Comparison of ENCODE assay signal across 8 mouse cellular contexts in genomic region chr1:143739361-143740350, GRCm38 (mm10). TPM values are rescaled to one million over a fixed set of nuclear protein-coding genes. Genes with fewer than 3 reads are reported as not detected.
DNase-seq lines count a peak whose midpoint lies in the region; ATAC-seq lines count a peak whose summit lies in the region.

No protein-coding gene starts in this region.

- H3K27me3 ChIP-seq in forebrain, embryonic 11.5 days (ENCODE audit: control insufficient read depth, insufficient read depth, low read length), result no peaks in the 10 kb centered on the region
- no peaks in the 10 kb centered on the region for H3K27me3 ChIP-seq in heart, embryonic 16.5 days (ENCODE audit: control insufficient read depth, insufficient read depth, low read length)
- H3K27me3 ChIP-seq in liver, embryonic 15.5 days, result no peaks in the 10 kb centered on the region
- no peaks in the 10 kb centered on the region for H3K27me3 ChIP-seq in neural tube, embryonic 12.5 days (replicated peaks)

- H3K4me3 ChIP-seq in forebrain, embryonic 11.5 days (ENCODE audit: low read depth, low read length), result peak overlapping the region; percentile 70
- H3K4me3 ChIP-seq in heart, embryonic 16.5 days (ENCODE audit: low read length), result peak overlapping the region; percentile 79
- H3K4me3 ChIP-seq in liver, embryonic 15.5 days (replicated peaks), result peak overlapping the region; percentile 86
- peak overlapping the region; percentile 74 for H3K4me3 ChIP-seq in neural tube, embryonic 12.5 days

- peak overlapping the region; percentile 74 for H3K4me2 ChIP-seq in forebrain, embryonic 11.5 days (ENCODE audit: low read depth, low read length, severe bottlenecking)
- peak overlapping the region; percentile 76 for H3K4me2 ChIP-seq in heart, embryonic 16.5 days (ENCODE audit: low read depth, low read length)
- peak overlapping the region; percentile 86 for H3K4me2 ChIP-seq in liver, embryonic 15.5 days
- peak overlapping the region; percentile 75 for H3K4me2 ChIP-seq in neural tube, embryonic 12.5 days (replicated peaks)

- peaks cover 14% of the 10 kb centered on the region for H3K4me1 ChIP-seq in forebrain, embryonic 11.5 days (replicated peaks; ENCODE audit: control insufficient read depth, insufficient read depth, low read length)
- H3K4me1 ChIP-seq in heart, embryonic 16.5 days (ENCODE audit: control insufficient read depth, insufficient read depth, low read length), result peaks cover 7% of the 10 kb centered on the region
- peaks cover 41% of the 10 kb centered on the region for H3K4me1 ChIP-seq in liver, embryonic 15.5 days (replicated peaks)
- H3K4me1 ChIP-seq in neural tube, embryonic 12.5 days, result no peaks in the 10 kb centered on the region

- WGBS in forebrain, embryonic 11.5 days, result under 1% methylated on average over 71 of the region's 71 CpGs
- under 1% methylated on average over 70 of the region's 71 CpGs for WGBS in heart, embryonic 16.5 days
- under 1% methylated on average over 71 of the region's 71 CpGs for WGBS in liver, embryonic 15.5 days (ENCODE audit: insufficient replicate concordance)
- 2% methylated on average over 62 of the region's 71 CpGs for WGBS in neural tube, embryonic 12.5 days

- no peaks in the 10 kb centered on the region for H3K9me3 ChIP-seq in forebrain, embryonic 11.5 days (ENCODE audit: control insufficient read depth, low read length)
- no peaks in the 10 kb centered on the region for H3K9me3 ChIP-seq in heart, embryonic 16.5 days (replicated peaks; ENCODE audit: control insufficient read depth, low read length)
- no peaks in the 10 kb centered on the region for H3K9me3 ChIP-seq in liver, embryonic 15.5 days (replicated peaks)
- H3K9me3 ChIP-seq in neural tube, embryonic 12.5 days, result no peaks in the 10 kb centered on the region

- peak overlapping the region; percentile 77 for H3K27ac ChIP-seq in forebrain, embryonic 11.5 days (ENCODE audit: low read depth, low read length)
- H3K27ac ChIP-seq in heart, embryonic 16.5 days (ENCODE audit: low read length), result peak overlapping the region; percentile 87
- peak overlapping the region; percentile 89 for H3K27ac ChIP-seq in liver, embryonic 15.5 days (replicated peaks)
- H3K27ac ChIP-seq in neural tube, embryonic 12.5 days, result peak overlapping the region; percentile 70

- peak; percentile 82 to 86 for DNase-seq in CD8-positive naive resting alpha-beta T cell, adult 2 months (ENCODE audit: low read depth in 2 of 2, low spot score in 2 of 2)
- DNase-seq in c-Kit-positive CD71-positive TER-119-negative erythroid progenitor cells, embryonic 14.5 days (ENCODE audit: low read depth), result peak; percentile 81
- peak; percentile 90 for DNase-seq in forebrain, embryonic 11.5 days (ENCODE audit: low spot score)
- peak; percentile 93 to 97 for DNase-seq in kidney, postnatal 36 days
- peak; percentile 77 for DNase-seq in telencephalon, adult 2 months (ENCODE audit: low read depth, low spot score)

- ATAC-seq in forebrain, embryonic 11.5 days (replicated peaks; ENCODE audit: low FRiP score), result peak; percentile 86
- ATAC-seq in heart, embryonic 16.5 days (replicated peaks; ENCODE audit: extremely low read depth, insufficient read depth, low FRiP score), result peak; percentile 95
- peak; percentile 95 for ATAC-seq in liver, embryonic 15.5 days (ENCODE audit: insufficient read depth)
- peak; percentile 88 for ATAC-seq in neural tube, embryonic 12.5 days (ENCODE audit: low FRiP score, low read depth)

- peak overlapping the region; percentile 87 for H3K9ac ChIP-seq in forebrain, embryonic 11.5 days (ENCODE audit: low read length)
- peak overlapping the region; percentile 87 for H3K9ac ChIP-seq in heart, embryonic 16.5 days (ENCODE audit: low read length)
- peak overlapping the region; percentile 84 for H3K9ac ChIP-seq in liver, embryonic 15.5 days
- H3K9ac ChIP-seq in neural tube, embryonic 12.5 days, result peak overlapping the region; percentile 83

- H3K36me3 ChIP-seq in forebrain, embryonic 11.5 days (ENCODE audit: control insufficient read depth, insufficient read depth, low read length), result peaks cover 3% of the 10 kb centered on the region; the same call in 1 of the 2 replicates
- peaks cover 15% of the 10 kb centered on the region for H3K36me3 ChIP-seq in heart, embryonic 16.5 days (ENCODE audit: control insufficient read depth, insufficient read depth)
- H3K36me3 ChIP-seq in liver, embryonic 15.5 days (replicated peaks), result peaks cover 13% of the 10 kb centered on the region
- peaks cover 18% of the 10 kb centered on the region for H3K36me3 ChIP-seq in neural tube, embryonic 12.5 days

RNA-seq across cellular contexts. Expression of gene Glrx2, which starts 23.5 kb away (rescaled TPM):
- polyA plus RNA-seq in forebrain, embryonic 11.5 days (2014; fragmentation: Nextera tagmentation; extraction: Ambion mirVana), result 90.9 and 99.5 TPM in 2 replicates
- polyA plus RNA-seq in heart, embryonic 16.5 days (2015; fragmentation: Nextera tagmentation; extraction: Ambion mirVana), result 80.8 and 82.3 TPM in 2 replicates
- polyA plus RNA-seq in liver, embryonic 15.5 days (2015; fragmentation: Nextera tagmentation; extraction: Ambion mirVana), result 41.4 and 51.2 TPM in 2 replicates
- polyA plus RNA-seq in neural tube, embryonic 12.5 days (2016; fragmentation: Nextera tagmentation; extraction: Ambion mirVana), result 136 and 138 TPM in 2 replicates

RNA-seq across cellular contexts. Expression of gene Cdc73, which starts 37.0 kb away (rescaled TPM):
- 30.1 and 31.5 TPM in 2 replicates for polyA plus RNA-seq in forebrain, embryonic 11.5 days (2014; fragmentation: Nextera tagmentation; extraction: Ambion mirVana)
- polyA plus RNA-seq in heart, embryonic 16.5 days (2015; fragmentation: Nextera tagmentation; extraction: Ambion mirVana), result 15.6 and 18.0 TPM in 2 replicates
- polyA plus RNA-seq in liver, embryonic 15.5 days (2015; fragmentation: Nextera tagmentation; extraction: Ambion mirVana), result 12.7 and 13.4 TPM in 2 replicates
- polyA plus RNA-seq in neural tube, embryonic 12.5 days (2016; fragmentation: Nextera tagmentation; extraction: Ambion mirVana), result 33.3 and 35.5 TPM in 2 replicates

RNA-seq across cellular contexts. Expression of gene Trove2, which starts 37.2 kb away (rescaled TPM):
- polyA plus RNA-seq in forebrain, embryonic 11.5 days (2014; fragmentation: Nextera tagmentation; extraction: Ambion mirVana), result 42.4 and 50.1 TPM in 2 replicates
- 11.7 and 12.5 TPM in 2 replicates for polyA plus RNA-seq in heart, embryonic 16.5 days (2015; fragmentation: Nextera tagmentation; extraction: Ambion mirVana)
- 1.4 and 1.5 TPM in 2 replicates for polyA plus RNA-seq in liver, embryonic 15.5 days (2015; fragmentation: Nextera tagmentation; extraction: Ambion mirVana)
- polyA plus RNA-seq in neural tube, embryonic 12.5 days (2016; fragmentation: Nextera tagmentation; extraction: Ambion mirVana), result 30.6 and 35.8 TPM in 2 replicates

RNA-seq across cellular contexts. Expression of gene Uchl5, which starts 37.4 kb away (rescaled TPM):
- polyA plus RNA-seq in forebrain, embryonic 11.5 days (2014; fragmentation: Nextera tagmentation; extraction: Ambion mirVana), result 79.6 and 87.8 TPM in 2 replicates
- 74.5 and 94.5 TPM in 2 replicates for polyA plus RNA-seq in heart, embryonic 16.5 days (2015; fragmentation: Nextera tagmentation; extraction: Ambion mirVana)
- polyA plus RNA-seq in liver, embryonic 15.5 days (2015; fragmentation: Nextera tagmentation; extraction: Ambion mirVana), result 66.6 and 68.9 TPM in 2 replicates
- 74.6 and 77.7 TPM in 2 replicates for polyA plus RNA-seq in neural tube, embryonic 12.5 days (2016; fragmentation: Nextera tagmentation; extraction: Ambion mirVana)

Comparison
In these comparisons a context has a peak if more than half of its experiments do, and no peak if none do; other contexts are left out.
1. Peak in every context shown above with its lines: DNase-seq, ATAC-seq, H3K4me3 ChIP-seq and H3K27ac ChIP-seq.